Mouse (Mus musculus) T-helper 1 cell (primary cell): Measurements from ENCODE around the gene C8b.

Source experiments
- in situ Hi-C: fragments of 300-600 bp; cut with MboI, MseI; formaldehyde crosslinking; loops from one replicate; pipeline ENCODE4 v1.15.1; 2025; ENCODE audit warnings: high pct_unique_total_duplicates

The C8b gene

DNA sequence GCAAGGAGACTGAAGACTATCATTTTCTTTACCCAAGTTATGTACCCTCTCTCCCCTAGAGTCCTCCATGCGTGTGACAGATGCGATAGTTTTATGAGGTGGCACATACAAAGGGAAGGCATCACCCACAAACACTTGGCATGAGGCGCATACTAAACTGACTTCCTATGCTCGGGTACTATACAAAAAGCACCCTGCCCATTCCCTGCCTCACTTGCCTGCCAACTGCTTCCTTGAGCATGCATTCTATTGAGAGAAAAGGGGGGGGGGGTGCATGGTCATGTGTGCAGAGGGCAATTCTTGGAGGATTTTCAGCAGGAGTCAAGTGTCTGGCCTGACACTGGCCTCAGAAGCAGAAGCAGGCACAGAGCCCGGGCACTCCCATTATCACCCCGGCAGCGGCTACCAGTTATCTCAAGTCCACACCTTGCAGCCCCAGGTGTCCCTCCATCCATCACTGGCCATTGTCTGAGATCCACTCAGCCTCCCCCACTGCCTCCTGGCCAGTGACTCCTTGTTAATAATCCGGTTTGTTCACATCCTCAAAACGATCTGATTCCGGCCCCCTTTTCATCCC, 44.7 kb downstream of the C8b start:
- in situ Hi-C loops: no loop called here

- in situ Hi-C loops: no loop called here
Observed at GRCm38 (mm10) chr4:104813617-104814016, 47.5 kb downstream of the C8b start.

DNA sequence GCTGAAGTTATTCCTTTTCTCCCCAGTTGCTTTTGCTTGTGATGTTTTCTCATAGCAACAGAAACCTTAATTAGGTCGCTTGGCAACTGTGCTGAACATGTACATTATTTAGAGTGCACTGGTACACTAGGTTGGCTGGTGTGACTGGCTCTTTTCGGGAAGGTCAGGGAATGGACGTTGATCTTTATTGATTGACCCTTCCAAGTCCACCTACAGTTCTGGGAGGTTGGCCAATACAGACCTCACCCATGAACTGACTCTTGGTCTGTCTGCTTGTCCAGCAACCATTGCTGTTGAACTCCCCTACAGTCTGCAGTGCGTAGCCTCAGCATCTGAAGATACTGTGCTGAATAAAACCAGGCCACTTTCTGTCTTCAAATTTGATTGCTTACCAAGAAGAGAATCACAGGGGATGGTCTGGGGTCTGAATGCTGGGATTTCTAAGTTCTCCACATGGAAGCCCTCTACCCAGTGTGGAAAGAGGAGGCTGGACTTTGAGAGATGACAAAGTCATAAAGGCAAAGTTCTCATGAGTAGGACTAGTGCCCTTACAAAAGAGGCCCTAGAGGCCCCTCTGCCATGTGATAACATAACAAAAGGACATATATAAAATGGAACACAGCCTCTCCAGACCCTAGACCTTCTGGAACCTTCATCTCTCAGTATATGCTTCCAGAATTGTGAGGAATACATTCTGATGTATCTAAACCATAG, 50.6 kb downstream of the C8b start:
- in situ Hi-C loops: no loop called here

GRCm38 (mm10) chr4:104817509-104817908, 51.4 kb downstream of the C8b start:
- in situ Hi-C loops: no loop called here

GRCm38 (mm10) chr4:104818986-104819385, 52.9 kb downstream of the C8b start:
- in situ Hi-C loops: no loop called here

DNA sequence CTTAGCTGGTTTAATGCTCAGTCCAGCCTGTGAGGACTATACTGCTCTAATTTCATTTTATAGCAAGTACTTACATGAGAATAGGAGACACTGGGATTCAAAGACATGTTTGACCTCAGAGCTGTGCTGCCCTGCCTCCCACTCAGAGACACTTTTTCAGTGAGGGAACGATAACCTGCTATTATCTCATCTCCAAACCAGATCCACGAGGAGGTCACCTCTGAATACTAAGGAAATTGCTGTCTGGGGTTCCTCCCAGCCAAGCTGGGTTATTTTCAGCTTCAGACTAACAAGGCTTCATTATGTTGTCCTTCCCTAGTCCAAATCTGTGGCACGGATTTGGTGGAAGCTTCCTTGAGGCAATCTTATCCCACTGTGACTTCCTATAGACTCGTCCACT, 53.8 kb downstream of the C8b start:
- in situ Hi-C loops: no loop called here

DNA sequence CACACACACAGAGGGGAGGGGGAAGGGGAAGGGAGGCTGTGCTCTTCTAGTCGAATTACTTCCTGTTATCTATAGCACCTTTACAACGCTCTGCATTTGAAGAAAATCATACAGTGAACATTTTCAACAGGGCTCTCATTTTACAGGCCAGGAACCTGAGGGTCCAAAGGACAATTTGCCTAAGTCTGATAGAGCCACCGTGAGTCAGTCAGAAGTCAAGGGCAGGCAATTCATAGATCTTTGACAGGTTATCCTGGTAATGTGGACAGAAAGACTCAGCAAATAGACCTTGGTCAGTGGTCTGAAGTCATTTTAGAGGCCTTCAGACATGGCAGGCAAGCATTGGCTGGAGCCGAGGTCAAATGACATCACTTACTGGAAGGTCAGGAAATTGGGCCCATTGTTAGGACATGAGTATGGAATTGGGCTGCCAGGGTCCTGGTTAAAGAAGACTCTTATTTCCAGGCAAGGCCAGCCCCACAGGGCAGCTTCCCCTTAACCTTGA, 57.5 kb downstream of the C8b start:
- in situ Hi-C loops: no loop called here

GRCm38 (mm10) chr4:104824381-104825077, 58.4 kb downstream of the C8b start:
- in situ Hi-C loops: no loop called here

GRCm38 (mm10) chr4:104828939-104829338, 62.8 kb downstream of the C8b start:
- in situ Hi-C loops: no loop called here

DNA sequence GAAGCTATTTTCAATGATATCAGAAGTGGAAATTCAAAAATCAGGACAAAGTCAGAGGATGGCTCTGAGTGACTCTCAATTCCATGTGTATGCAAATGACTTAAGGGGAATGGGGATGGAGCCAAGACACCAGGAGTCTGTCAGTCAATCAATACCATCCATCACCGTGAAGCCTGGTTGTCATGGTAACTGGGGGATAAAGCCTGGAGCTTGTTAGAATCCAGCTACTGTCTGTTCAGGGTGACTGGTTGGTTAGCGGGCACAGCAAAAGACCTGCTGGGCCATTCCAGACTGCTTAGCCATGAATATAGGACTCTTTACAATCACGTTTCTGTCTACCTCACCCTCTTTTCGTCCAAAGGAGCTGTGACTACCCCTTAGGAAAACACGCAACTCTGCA, 69.0 kb downstream of the C8b start:
- in situ Hi-C loops: no loop called here

DNA sequence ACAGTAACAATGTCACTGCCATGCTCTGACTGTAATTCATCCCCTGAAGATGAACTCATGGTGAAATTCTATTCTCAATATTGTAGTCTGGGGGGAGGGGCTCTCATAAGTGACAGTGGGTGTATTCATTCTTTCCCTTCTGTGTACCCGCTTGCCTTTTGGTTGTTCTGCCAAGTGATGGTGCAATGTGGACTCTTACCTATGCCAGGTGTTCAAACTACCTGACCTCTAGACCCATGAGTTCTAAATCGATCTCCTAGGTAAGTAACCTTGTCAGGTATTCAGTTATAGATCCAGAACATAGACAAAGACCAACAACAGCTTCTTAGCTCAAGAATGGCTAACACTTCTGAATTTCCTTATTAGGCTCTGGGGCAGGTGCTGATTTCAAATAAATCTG, 72.2 kb downstream of the C8b start:
- in situ Hi-C loops: no loop called here

GRCm38 (mm10) chr4:104842204-104842603, 76.1 kb downstream of the C8b start:
- in situ Hi-C loops: no loop called here

DNA sequence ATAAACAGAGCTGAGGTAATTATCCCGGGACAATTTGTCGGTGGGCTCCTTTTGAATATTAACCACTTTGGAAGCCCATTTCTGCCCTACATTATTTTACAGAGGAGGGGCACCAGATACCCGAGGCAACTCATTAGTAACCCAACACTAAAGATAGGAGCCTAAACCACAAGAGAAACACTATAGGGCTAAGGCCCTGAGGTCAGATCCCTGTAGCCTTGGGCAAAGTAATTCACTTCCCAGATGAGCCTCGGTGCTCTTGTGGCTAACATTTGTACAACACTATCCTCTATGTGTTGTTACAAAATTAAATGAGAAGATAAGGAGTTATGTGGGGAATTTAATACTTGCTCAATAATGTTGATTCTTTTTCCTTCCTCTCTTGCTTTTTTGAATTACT, 77.4 kb downstream of the C8b start:
- in situ Hi-C loops: no loop called here
